Mouse (Mus musculus): ENCODE measurements around the gene Rmnd1. TPM values are rescaled to one million over a fixed set of nuclear protein-coding genes. Genes with fewer than 3 reads are reported as not detected.
A peak's percentile ranks its signal among the peaks of the same experiment; 100 is the strongest.

The Rmnd1 gene
- 19.0 and 20.4 TPM in 2 replicates for polyA plus RNA-seq (2012; rRNA removed)

- H3K4me1 ChIP-seq (ENCODE audit: control insufficient read depth, insufficient read depth, insufficient read length): peaks cover 9% of the 10 kb centered on the region; the same call in 1 of the 2 replicates
- peak within 1 kb of the TSS; percentile 76 for H3K4me3 ChIP-seq (ENCODE audit: extremely low read depth, insufficient read depth, insufficient read length)
- under 1% methylated on average over 67 of the region's 75 CpGs for WGBS
- TF ChIP-seq POLR2A (IDR thresholded peaks at IDR 0.05; ENCODE audit: low read depth, low read length): peak; percentile 91
- no peak for TF ChIP-seq CTCF (IDR thresholded peaks at IDR 0.05; ENCODE audit: extremely low read depth, insufficient read depth, insufficient read length, insufficient replicate concordance)
- peak; percentile 90 to 95 for DNase-seq (ENCODE audit: low read depth in 1 of 2, low spot score in 2 of 2)
- peaks cover 1% of the 10 kb centered on the region; the same call in 1 of the 2 replicates for H3K36me3 ChIP-seq (ENCODE audit: control insufficient read depth, insufficient read depth, low read length)
- peak within 1 kb of the TSS; percentile 93 for H3K27ac ChIP-seq (ENCODE audit: insufficient read depth, low read length)
- H3K27me3 ChIP-seq (ENCODE audit: control insufficient read depth, insufficient read depth, low read length): no peaks in the 10 kb centered on the region
Observed at GRCm38 (mm10) chr10:4432123-4432931, at the start of gene Rmnd1, which contains the start of gene Armt1. Gene Rmnd1 (minus strand): TSS chr10:4432388. Gene Armt1 (plus strand): TSS chr10:4432467.

DNA sequence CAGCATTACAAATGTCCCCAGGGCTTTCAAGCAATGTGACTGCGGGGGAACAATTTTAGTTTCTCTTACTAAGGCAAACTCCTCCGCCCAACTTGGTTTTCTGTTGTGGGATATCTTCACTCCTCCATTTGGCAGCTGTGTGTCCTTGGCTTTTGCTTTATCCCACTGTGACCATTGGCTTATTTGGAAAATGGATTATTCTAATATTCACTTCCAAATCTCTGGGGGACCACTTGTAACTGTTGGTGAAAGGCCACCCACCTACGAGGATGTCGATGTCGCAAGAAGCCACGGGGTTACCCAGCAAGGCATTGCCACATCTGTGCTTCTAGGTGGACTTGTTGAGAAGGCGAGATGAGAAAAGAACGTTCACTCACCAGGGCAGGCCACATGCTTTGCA, 49.5 kb upstream of the Rmnd1 start:
- Histone ChIP-seq H3K36me3 (ENCODE audit: control insufficient read depth, insufficient read depth, low read length) (no peaks in the 10 kb centered on the region), H3K27me3 (ENCODE audit: control insufficient read depth, insufficient read depth, low read length) (no peaks in the 10 kb centered on the region), H3K4me1 (ENCODE audit: control insufficient read depth, insufficient read depth, insufficient read length) (no peaks in the 10 kb centered on the region), H3K4me3 (ENCODE audit: extremely low read depth, insufficient read depth, insufficient read length) (no peak overlapping the region), H3K27ac (ENCODE audit: insufficient read depth, low read length) (no peak overlapping the region)
- WGBS: 79% methylated on average over 8 of the region's 8 CpGs
- TF ChIP-seq CTCF (IDR thresholded peaks at IDR 0.05; ENCODE audit: extremely low read depth, insufficient read depth, insufficient read length, insufficient replicate concordance) (no peak), POLR2A (IDR thresholded peaks at IDR 0.05; ENCODE audit: low read depth, low read length) (no peak)
- no peak for DNase-seq (ENCODE audit: low read depth in 1 of 2, low spot score in 2 of 2)

- Histone ChIP-seq H3K27me3 (ENCODE audit: control insufficient read depth, insufficient read depth, low read length) (no peaks in the 10 kb centered on the region), H3K36me3 (ENCODE audit: control insufficient read depth, insufficient read depth, low read length) (no peaks in the 10 kb centered on the region), H3K27ac (ENCODE audit: insufficient read depth, low read length) (no peak overlapping the region), H3K4me1 (ENCODE audit: control insufficient read depth, insufficient read depth, insufficient read length) (no peaks in the 10 kb centered on the region), H3K4me3 (ENCODE audit: extremely low read depth, insufficient read depth, insufficient read length) (no peak overlapping the region)
- TF ChIP-seq POLR2A (IDR thresholded peaks at IDR 0.05; ENCODE audit: low read depth, low read length): no peak
- DNase-seq (ENCODE audit: low read depth in 1 of 2, low spot score in 2 of 2): no peak
- WGBS: 92% methylated on average over 3 of the region's 3 CpGs
Observed at GRCm38 (mm10) chr10:4480929-4481328, 48.7 kb upstream of the Rmnd1 start.

- Histone ChIP-seq H3K27ac (ENCODE audit: insufficient read depth, low read length) (no peak overlapping the region), H3K36me3 (ENCODE audit: control insufficient read depth, insufficient read depth, low read length) (no peaks in the 10 kb centered on the region), H3K4me3 (ENCODE audit: extremely low read depth, insufficient read depth, insufficient read length) (no peak overlapping the region), H3K4me1 (ENCODE audit: control insufficient read depth, insufficient read depth, insufficient read length) (no peaks in the 10 kb centered on the region), H3K27me3 (ENCODE audit: control insufficient read depth, insufficient read depth, low read length) (no peaks in the 10 kb centered on the region)
- DNase-seq (ENCODE audit: low read depth in 1 of 2, low spot score in 2 of 2): no peak
- TF ChIP-seq CTCF (IDR thresholded peaks at IDR 0.05; ENCODE audit: extremely low read depth, insufficient read depth, insufficient read length, insufficient replicate concordance): no peak
- no peak for TF ChIP-seq POLR2A (IDR thresholded peaks at IDR 0.05; ENCODE audit: low read depth, low read length)
- WGBS: 95% methylated on average over 5 of the region's 5 CpGs
Observed at GRCm38 (mm10) chr10:4476604-4477003, 44.4 kb upstream of the Rmnd1 start.

DNA sequence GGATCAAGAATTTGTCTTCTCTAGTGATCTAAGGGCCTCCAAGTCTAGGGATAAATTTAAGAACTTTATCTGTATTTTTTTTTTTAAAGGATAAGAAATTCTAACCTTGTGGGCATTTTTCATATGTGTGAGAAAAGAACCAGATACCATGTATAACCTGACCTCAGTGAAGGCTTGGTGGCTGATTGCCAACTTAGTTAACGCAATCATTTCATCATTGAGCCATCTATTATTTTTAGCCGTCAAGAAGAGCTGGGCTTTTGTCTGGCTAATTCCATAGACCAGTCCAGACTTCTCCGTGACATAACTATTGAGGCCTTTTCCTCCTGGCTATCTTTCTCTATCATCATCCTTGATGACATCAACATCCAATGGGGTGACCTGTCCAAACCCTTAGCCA, 43.2 kb upstream of the Rmnd1 start:
- no peaks in the 10 kb centered on the region for H3K4me1 ChIP-seq (ENCODE audit: control insufficient read depth, insufficient read depth, insufficient read length)
- no peak overlapping the region for H3K4me3 ChIP-seq (ENCODE audit: extremely low read depth, insufficient read depth, insufficient read length)
- no peaks in the 10 kb centered on the region for H3K27me3 ChIP-seq (ENCODE audit: control insufficient read depth, insufficient read depth, low read length)
- TF ChIP-seq CTCF (IDR thresholded peaks at IDR 0.05; ENCODE audit: extremely low read depth, insufficient read depth, insufficient read length, insufficient replicate concordance) (no peak), POLR2A (IDR thresholded peaks at IDR 0.05; ENCODE audit: low read depth, low read length) (no peak)
- 78% methylated on average over 3 of the region's 3 CpGs for WGBS
- H3K27ac ChIP-seq (ENCODE audit: insufficient read depth, low read length): no peak overlapping the region
- H3K36me3 ChIP-seq (ENCODE audit: control insufficient read depth, insufficient read depth, low read length): no peaks in the 10 kb centered on the region
- DNase-seq (ENCODE audit: low read depth in 1 of 2, low spot score in 2 of 2): no peak

- Histone ChIP-seq H3K27ac (ENCODE audit: insufficient read depth, low read length) (no peak overlapping the region), H3K27me3 (ENCODE audit: control insufficient read depth, insufficient read depth, low read length) (no peaks in the 10 kb centered on the region), H3K36me3 (ENCODE audit: control insufficient read depth, insufficient read depth, low read length) (no peaks in the 10 kb centered on the region), H3K4me1 (ENCODE audit: control insufficient read depth, insufficient read depth, insufficient read length) (no peaks in the 10 kb centered on the region; the same call in 1 of the 2 replicates), H3K4me3 (ENCODE audit: extremely low read depth, insufficient read depth, insufficient read length) (no peak overlapping the region)
- 86% methylated on average over 11 of the region's 11 CpGs for WGBS
- DNase-seq (ENCODE audit: low read depth in 1 of 2, low spot score in 2 of 2): no peak
- no peak for TF ChIP-seq POLR2A (IDR thresholded peaks at IDR 0.05; ENCODE audit: low read depth, low read length)
- no peak for TF ChIP-seq CTCF (IDR thresholded peaks at IDR 0.05; ENCODE audit: extremely low read depth, insufficient read depth, insufficient read length, insufficient replicate concordance)
Observed at GRCm38 (mm10) chr10:4473591-4473993, 41.4 kb upstream of the Rmnd1 start.

- Histone ChIP-seq H3K4me3 (ENCODE audit: extremely low read depth, insufficient read depth, insufficient read length) (no peak overlapping the region), H3K36me3 (ENCODE audit: control insufficient read depth, insufficient read depth, low read length) (no peaks in the 10 kb centered on the region), H3K27ac (ENCODE audit: insufficient read depth, low read length) (no peak overlapping the region), H3K27me3 (ENCODE audit: control insufficient read depth, insufficient read depth, low read length) (no peaks in the 10 kb centered on the region), H3K4me1 (ENCODE audit: control insufficient read depth, insufficient read depth, insufficient read length) (no peaks in the 10 kb centered on the region; the same call in 1 of the 2 replicates)
- no peak for TF ChIP-seq POLR2A (IDR thresholded peaks at IDR 0.05; ENCODE audit: low read depth, low read length)
- no peak for DNase-seq (ENCODE audit: low read depth in 1 of 2, low spot score in 2 of 2)
- WGBS: 68% methylated on average over 3 of the region's 3 CpGs
Observed at GRCm38 (mm10) chr10:4469406-4469805, 37.2 kb upstream of the Rmnd1 start.
